Mouse (Mus musculus) midbrain, embryonic 10.5 days (tissue): Measurements from ENCODE around the gene Scn5a. TPM values are rescaled to one million over a fixed set of nuclear protein-coding genes. Genes with fewer than 3 reads are reported as not detected.

Source experiments
- DNase-seq: peaks from one replicate; pipeline ENCODE4 v3.0.0-alpha.2; 2017; ENCODE audit warnings: low spot score
- H3K27ac ChIP-seq: fragments of 300-500 bp; sonication (generic); replicated peaks from 2 replicates; pipeline ENCODE4 v1.5.1; 2016; ENCODE audit warnings: mild to moderate bottlenecking
- H3K27me3 ChIP-seq: fragments of 300-500 bp; sonication (generic); 2 replicates; pipeline ENCODE4 v1.6.1; 2016; ENCODE audit warnings: low read depth, mild to moderate bottlenecking; ENCODE audit not compliant: poor library complexity, severe bottlenecking
- H3K36me3 ChIP-seq: fragments of 300-500 bp; sonication (generic); 2 replicates; pipeline ENCODE4 v1.6.1; 2016; ENCODE audit warnings: mild to moderate bottlenecking, moderate library complexity
- H3K4me1 ChIP-seq: fragments of 300-500 bp; sonication (generic); 2 replicates; pipeline ENCODE4 v1.6.1; 2016
- H3K4me3 ChIP-seq: fragments of 300-500 bp; sonication (generic); 2 replicates; pipeline ENCODE4 v1.5.1; 2016; ENCODE audit warnings: mild to moderate bottlenecking, moderate library complexity
- H3K9me3 ChIP-seq: fragments of 300-500 bp; sonication (generic); replicated peaks from 2 replicates; pipeline ENCODE4 v1.6.1; 2016; ENCODE audit warnings: mild to moderate bottlenecking
- WGBS: fragments of 180-500 bp; shearing (Covaris S2); methylation state at CpG from one replicate; pipeline ENCODE4 v1.1.7; 2016; 5-methylcytosine and 5-hydroxymethylcytosine counted together
- polyA plus RNA-seq: library from polyadenylated mRNA; unstranded; fragments of >200 nt; fragmentation: Nextera tagmentation; extraction: Ambion mirVana; gene quantifications from 2 replicates; pipeline ENCODE4 v1.2.1, GENCODE M21; 2016

The Scn5a gene
- polyA plus RNA-seq, 1 experiment from 2014 or later: 0.22 TPM

GRCm38 (mm10) chr9:119561746-119562145, 17.1 kb downstream of the Scn5a start:
- no peak overlapping the region for H3K27ac ChIP-seq
- no peak for DNase-seq

GRCm38 (mm10) chr9:119559537-119560276, 19.1 kb downstream of the Scn5a start:
- no peak overlapping the region for H3K4me3 ChIP-seq
- no peak for DNase-seq
- 86% methylated on average over 16 of the region's 16 CpGs for WGBS
- H3K27ac ChIP-seq: no peak overlapping the region
- no peaks in the 10 kb centered on the region for H3K36me3 ChIP-seq
- H3K9me3 ChIP-seq: no peaks in the 10 kb centered on the region
- peaks cover 100% of the 10 kb centered on the region for H3K27me3 ChIP-seq
- peaks cover 23% of the 10 kb centered on the region for H3K4me1 ChIP-seq

More at GRCm38 (mm10) chr9:119561746-119562145, 17.1 kb downstream of the Scn5a start:
- WGBS: 60% methylated on average over 8 of the region's 8 CpGs
- no peaks in the 10 kb centered on the region for H3K36me3 ChIP-seq
- H3K4me3 ChIP-seq: no peak overlapping the region
- H3K9me3 ChIP-seq: no peaks in the 10 kb centered on the region
- peaks cover 32% of the 10 kb centered on the region for H3K4me1 ChIP-seq
- H3K27me3 ChIP-seq: peaks cover 100% of the 10 kb centered on the region

DNA sequence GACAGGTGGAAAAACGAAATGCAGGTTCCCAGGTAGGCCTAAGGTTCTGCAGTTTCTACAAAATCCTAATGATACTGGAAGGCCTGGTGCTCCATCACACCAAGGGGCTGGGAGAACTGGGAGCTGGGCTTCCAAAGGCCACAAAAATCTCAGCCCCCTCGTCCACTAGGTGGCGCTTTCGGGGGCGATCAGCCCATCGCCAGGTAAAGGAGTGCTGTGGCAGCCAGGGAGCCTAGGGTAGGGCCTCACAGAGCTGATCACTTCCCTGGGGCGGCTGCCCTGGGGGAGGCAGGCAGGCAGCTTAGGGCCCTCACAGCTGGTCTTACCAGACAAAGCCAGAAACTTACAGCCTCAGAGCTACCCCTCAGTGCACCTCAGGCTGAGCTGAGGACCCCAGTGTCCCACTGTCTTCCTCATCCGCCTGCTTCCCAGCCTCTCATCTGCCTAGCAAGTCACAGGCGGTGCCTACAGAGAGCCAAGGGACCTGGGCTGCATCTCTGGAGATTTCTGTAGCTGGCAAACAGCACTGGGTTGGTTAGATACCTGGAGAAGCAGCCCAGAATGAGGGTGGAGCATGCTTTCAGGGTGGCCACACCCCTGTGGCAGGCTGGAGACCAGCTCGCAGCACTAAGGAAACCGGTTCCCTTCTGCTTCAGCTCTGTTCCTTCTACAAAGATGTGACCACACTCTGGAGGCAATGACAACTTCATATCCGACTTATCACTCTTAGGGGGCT, 20.5 kb downstream of the Scn5a start:
- Histone ChIP-seq H3K27ac (no peak overlapping the region), H3K9me3 (no peaks in the 10 kb centered on the region), H3K27me3 (peaks cover 100% of the 10 kb centered on the region), H3K4me1 (peaks cover 23% of the 10 kb centered on the region), H3K4me3 (no peak overlapping the region), H3K36me3 (no peaks in the 10 kb centered on the region)
- peak; percentile 54 for DNase-seq
- 16% methylated on average over 12 of the region's 12 CpGs for WGBS

GRCm38 (mm10) chr9:119556043-119556442, 22.8 kb downstream of the Scn5a start:
- H3K4me3 ChIP-seq: no peak overlapping the region
- H3K27me3 ChIP-seq: peaks cover 100% of the 10 kb centered on the region

DNA sequence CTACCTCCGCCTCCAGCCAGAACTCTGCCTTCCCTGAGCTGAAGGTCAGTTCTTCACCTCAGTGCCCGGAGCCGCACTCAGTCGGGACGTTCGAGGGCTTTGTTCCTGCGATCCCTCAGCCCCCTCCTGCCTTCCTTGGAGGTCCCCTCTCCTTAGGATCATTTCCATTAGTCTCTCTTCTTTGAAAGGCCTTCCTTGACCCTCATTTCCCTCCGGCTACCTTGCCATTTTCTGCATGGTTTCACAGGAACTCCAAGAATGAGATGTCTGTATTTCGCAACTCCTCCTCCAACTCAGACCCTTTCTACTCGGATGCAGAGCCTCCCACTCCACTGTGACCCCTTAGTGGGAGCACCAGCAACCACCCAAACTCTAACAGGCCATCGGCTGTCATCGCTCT, 31.3 kb downstream of the Scn5a start:
- 49% methylated on average over 12 of the region's 12 CpGs for WGBS
- no peaks in the 10 kb centered on the region for H3K36me3 ChIP-seq
- no peak for DNase-seq
- peaks cover 10% of the 10 kb centered on the region; the same call in 1 of the 2 replicates for H3K4me1 ChIP-seq
- H3K27me3 ChIP-seq: peaks cover 99% of the 10 kb centered on the region
- no peak overlapping the region for H3K4me3 ChIP-seq
- no peaks in the 10 kb centered on the region for H3K9me3 ChIP-seq
- no peak overlapping the region for H3K27ac ChIP-seq

More at GRCm38 (mm10) chr9:119556043-119556442, 22.8 kb downstream of the Scn5a start:
- H3K36me3 ChIP-seq: no peaks in the 10 kb centered on the region
- no peak overlapping the region for H3K27ac ChIP-seq
- 86% methylated on average over 3 of the region's 3 CpGs for WGBS
- peaks cover 10% of the 10 kb centered on the region for H3K4me1 ChIP-seq
- no peak for DNase-seq
- H3K9me3 ChIP-seq: no peaks in the 10 kb centered on the region

GRCm38 (mm10) chr9:119547128-119547527, 31.7 kb downstream of the Scn5a start:
- WGBS: 67% methylated on average over 8 of the region's 8 CpGs

GRCm38 (mm10) chr9:119540726-119541125, 38.1 kb downstream of the Scn5a start:
- no peak overlapping the region for H3K4me3 ChIP-seq
- no peak for DNase-seq
- no peaks in the 10 kb centered on the region for H3K4me1 ChIP-seq
- peaks cover 100% of the 10 kb centered on the region for H3K27me3 ChIP-seq
- H3K9me3 ChIP-seq: no peaks in the 10 kb centered on the region
- H3K36me3 ChIP-seq: no peaks in the 10 kb centered on the region
- whole genome bisulfite sequencing: 89% methylated on average over 9 of the region's 9 CpGs
- no peak overlapping the region for H3K27ac ChIP-seq

More at GRCm38 (mm10) chr9:119547128-119547527, 31.7 kb downstream of the Scn5a start:
- peaks cover 99% of the 10 kb centered on the region for H3K27me3 ChIP-seq
- no peak overlapping the region for H3K4me3 ChIP-seq
- peaks cover 10% of the 10 kb centered on the region; the same call in 1 of the 2 replicates for H3K4me1 ChIP-seq
- H3K9me3 ChIP-seq: no peaks in the 10 kb centered on the region
- no peak for DNase-seq
- H3K27ac ChIP-seq: no peak overlapping the region
- H3K36me3 ChIP-seq: no peaks in the 10 kb centered on the region

DNA sequence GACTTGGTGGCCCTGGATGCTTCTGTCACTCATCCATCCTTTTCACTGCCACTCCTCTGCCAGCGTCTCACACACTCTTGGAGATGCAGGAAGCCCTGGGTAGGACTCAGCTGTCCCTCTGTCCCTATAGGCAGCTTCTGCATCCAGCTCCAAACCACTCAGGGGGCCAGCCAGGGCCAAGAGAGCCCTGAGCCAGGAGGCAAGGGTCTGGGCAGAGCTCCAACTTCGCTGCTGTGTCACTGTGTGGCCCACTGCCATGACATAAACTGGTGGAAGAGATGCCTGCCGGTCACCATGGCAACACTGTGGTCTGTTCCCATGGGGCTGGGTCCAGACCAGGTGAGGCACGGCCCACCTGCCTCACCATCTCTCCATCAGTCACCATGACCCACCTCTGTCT, 41.0 kb downstream of the Scn5a start:
- Histone ChIP-seq H3K36me3 (no peaks in the 10 kb centered on the region), H3K4me3 (no peak overlapping the region), H3K27ac (no peak overlapping the region), H3K27me3 (peaks cover 100% of the 10 kb centered on the region), H3K9me3 (no peaks in the 10 kb centered on the region), H3K4me1 (no peaks in the 10 kb centered on the region; the same call in 1 of the 2 replicates)
- WGBS: 80% methylated on average over 4 of the region's 4 CpGs
- no peak for DNase-seq

GRCm38 (mm10) chr9:119531684-119532417, 47.0 kb downstream of the Scn5a start:
- no peaks in the 10 kb centered on the region for H3K9me3 ChIP-seq
- H3K36me3 ChIP-seq: no peaks in the 10 kb centered on the region
- WGBS: 3% methylated on average over 10 of the region's 10 CpGs
- peaks cover 100% of the 10 kb centered on the region for H3K27me3 ChIP-seq
- no peak overlapping the region for H3K4me3 ChIP-seq
- peak; percentile 64 for DNase-seq
- H3K27ac ChIP-seq: no peak overlapping the region
- H3K4me1 ChIP-seq: peaks cover 12% of the 10 kb centered on the region

GRCm38 (mm10) chr9:119524511-119524910, 54.3 kb downstream of the Scn5a start:
- Histone ChIP-seq H3K4me1 (no peaks in the 10 kb centered on the region), H3K27me3 (peaks cover 100% of the 10 kb centered on the region), H3K4me3 (no peak overlapping the region), H3K9me3 (peaks cover 10% of the 10 kb centered on the region), H3K27ac (no peak overlapping the region), H3K36me3 (no peaks in the 10 kb centered on the region)
- 92% methylated on average over 6 of the region's 6 CpGs for WGBS
- DNase-seq: no peak

- H3K4me1 ChIP-seq: peaks cover 5% of the 10 kb centered on the region; the same call in 1 of the 2 replicates
- peaks cover 100% of the 10 kb centered on the region for H3K27me3 ChIP-seq
- DNase-seq: no peak
- peaks cover 10% of the 10 kb centered on the region for H3K9me3 ChIP-seq
- WGBS: 92% methylated on average over 8 of the region's 8 CpGs
- no peaks in the 10 kb centered on the region for H3K36me3 ChIP-seq
- no peak overlapping the region for H3K27ac ChIP-seq
- no peak overlapping the region for H3K4me3 ChIP-seq
Observed at GRCm38 (mm10) chr9:119523301-119523700, 55.5 kb downstream of the Scn5a start.

DNA sequence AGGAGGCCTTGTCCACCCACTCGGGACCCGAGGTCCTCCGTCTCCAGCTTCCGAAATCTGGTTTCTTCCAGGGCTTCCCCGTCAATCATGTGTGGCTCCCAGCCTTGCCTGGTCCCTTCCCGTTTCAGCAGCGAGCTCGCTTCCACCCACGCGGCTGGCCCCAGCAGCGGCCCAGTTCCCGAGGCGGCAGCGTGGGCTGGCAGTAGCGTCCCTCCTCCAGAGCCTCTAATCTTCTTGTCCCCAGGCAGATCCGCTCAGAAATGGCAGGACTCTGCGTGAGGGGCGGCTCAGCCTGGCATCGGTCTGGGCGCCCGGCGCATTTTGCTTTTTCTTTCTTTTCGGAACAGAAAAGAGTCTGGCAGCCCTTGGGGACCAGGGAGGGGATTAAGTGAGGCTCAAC, 59.7 kb downstream of the Scn5a start:
- Histone ChIP-seq H3K27ac (no peak overlapping the region), H3K27me3 (peaks cover 100% of the 10 kb centered on the region), H3K36me3 (no peaks in the 10 kb centered on the region), H3K9me3 (peaks cover under 1% of the 10 kb centered on the region), H3K4me1 (peaks cover 10% of the 10 kb centered on the region), H3K4me3 (no peak overlapping the region)
- WGBS: 47% methylated on average over 23 of the region's 23 CpGs
- no peak for DNase-seq
